ENCODE assay signal across 8 mouse cellular contexts in genomic region chr13:107891946-107892345, GRCm38 (mm10).
DNase-seq lines count a peak whose midpoint lies in the region; ATAC-seq lines count a peak whose summit lies in the region.

No protein-coding gene starts in this region.

- H3K9ac ChIP-seq in neural tube, embryonic 11.5 days (ENCODE audit: low read length): peak overlapping the region; percentile 83
- H3K9ac ChIP-seq in forebrain, embryonic 13.5 days: peak overlapping the region; percentile 89
- peak overlapping the region; percentile 79 for H3K9ac ChIP-seq in limb, embryonic 13.5 days
- peak overlapping the region; percentile 94 for H3K9ac ChIP-seq in stomach, embryonic 16.5 days (ENCODE audit: low read length)

- H3K4me2 ChIP-seq in neural tube, embryonic 11.5 days (ENCODE audit: low read depth): peak overlapping the region; percentile 85
- H3K4me2 ChIP-seq in forebrain, embryonic 13.5 days: peak overlapping the region; percentile 74
- H3K4me2 ChIP-seq in limb, embryonic 13.5 days (replicated peaks): peak overlapping the region; percentile 88
- H3K4me2 ChIP-seq in stomach, embryonic 16.5 days (ENCODE audit: low read depth, low read length): peak overlapping the region; percentile 78

- H3K36me3 ChIP-seq in neural tube, embryonic 11.5 days (ENCODE audit: control insufficient read depth, insufficient read depth, low read length): no peaks in the 10 kb centered on the region
- no peaks in the 10 kb centered on the region for H3K36me3 ChIP-seq in forebrain, embryonic 13.5 days (ENCODE audit: poor library complexity, severe bottlenecking)
- no peaks in the 10 kb centered on the region for H3K36me3 ChIP-seq in limb, embryonic 13.5 days
- H3K36me3 ChIP-seq in stomach, embryonic 16.5 days (ENCODE audit: control insufficient read depth, insufficient read depth, low read length): no peaks in the 10 kb centered on the region

- H3K9me3 ChIP-seq in neural tube, embryonic 11.5 days (ENCODE audit: control insufficient read depth, low read length): no peaks in the 10 kb centered on the region
- H3K9me3 ChIP-seq in forebrain, embryonic 13.5 days (replicated peaks): no peaks in the 10 kb centered on the region
- no peaks in the 10 kb centered on the region for H3K9me3 ChIP-seq in limb, embryonic 13.5 days
- H3K9me3 ChIP-seq in stomach, embryonic 16.5 days (replicated peaks; ENCODE audit: control insufficient read depth, low read length): no peaks in the 10 kb centered on the region

- H3K27ac ChIP-seq in neural tube, embryonic 11.5 days (ENCODE audit: low read depth, low read length): peak overlapping the region; percentile 99; the same call in 1 of the 2 replicates
- no peak overlapping the region for H3K27ac ChIP-seq in forebrain, embryonic 13.5 days
- no peak overlapping the region for H3K27ac ChIP-seq in limb, embryonic 13.5 days
- peak overlapping the region; percentile 99; the same call in 1 of the 2 replicates for H3K27ac ChIP-seq in stomach, embryonic 16.5 days (ENCODE audit: low read length)

- no peaks in the 10 kb centered on the region for H3K27me3 ChIP-seq in neural tube, embryonic 11.5 days (ENCODE audit: control insufficient read depth, insufficient read depth, low read length)
- peaks cover 9% of the 10 kb centered on the region for H3K27me3 ChIP-seq in forebrain, embryonic 13.5 days
- H3K27me3 ChIP-seq in limb, embryonic 13.5 days: peaks cover 16% of the 10 kb centered on the region
- H3K27me3 ChIP-seq in stomach, embryonic 16.5 days (ENCODE audit: control insufficient read depth, insufficient read depth, low read length): 0 out of 2 replicates have a peak, but pooled peaks cover 2% of the 10 kb centered on the region

- H3K4me1 ChIP-seq in neural tube, embryonic 11.5 days (ENCODE audit: control insufficient read depth, insufficient read depth, low read length): peaks cover 9% of the 10 kb centered on the region
- peaks cover 13% of the 10 kb centered on the region for H3K4me1 ChIP-seq in forebrain, embryonic 13.5 days
- peaks cover 24% of the 10 kb centered on the region for H3K4me1 ChIP-seq in limb, embryonic 13.5 days
- peaks cover 9% of the 10 kb centered on the region; the same call in 1 of the 2 replicates for H3K4me1 ChIP-seq in stomach, embryonic 16.5 days (ENCODE audit: control insufficient read depth, insufficient read depth, low read length)

- peak overlapping the region; percentile 79 for H3K4me3 ChIP-seq in neural tube, embryonic 11.5 days (ENCODE audit: low read depth, low read length)
- peak overlapping the region; percentile 95 for H3K4me3 ChIP-seq in forebrain, embryonic 13.5 days
- peak overlapping the region; percentile 80 for H3K4me3 ChIP-seq in limb, embryonic 13.5 days
- peak overlapping the region; percentile 84 for H3K4me3 ChIP-seq in stomach, embryonic 16.5 days (replicated peaks; ENCODE audit: low read length)

- intact Hi-C loops in left cerebral cortex, postnatal 36 days (cut with DNase I): loop anchor here (2.0 to 10.0 kb wide), 5 partner anchors 149 to 567 kb away; no protein-coding TSS in a partner anchor

- DNase-seq in neural tube, embryonic 11.5 days (ENCODE audit: low spot score): no peak
- no peak for DNase-seq in neural tube, embryonic 10.5 days (ENCODE audit: extremely low spot score, low spot score)
- DNase-seq in gastrocnemius, adult 18-20 months (ENCODE audit: low spot score): no peak
- DNase-seq in left cerebral cortex, postnatal 36 days (ENCODE audit: low spot score in 2 of 2): no peak
- no peak for DNase-seq in cerebellum, adult 8-10 months

- WGBS in neural tube, embryonic 11.5 days: 16% methylated on average over 11 of the region's 11 CpGs
- 11% methylated on average over 11 of the region's 11 CpGs for WGBS in forebrain, embryonic 13.5 days
- WGBS in limb, embryonic 13.5 days: 13% methylated on average over 11 of the region's 11 CpGs
- 10% methylated on average over 11 of the region's 11 CpGs for WGBS in stomach, embryonic 16.5 days

- no peak for ATAC-seq in neural tube, embryonic 11.5 days (ENCODE audit: insufficient read depth, low FRiP score, low TSS enrichment)
- no peak for ATAC-seq in forebrain, embryonic 13.5 days
- ATAC-seq in limb, embryonic 13.5 days (ENCODE audit: low FRiP score, low read depth): no peak
- ATAC-seq in stomach, embryonic 16.5 days (ENCODE audit: insufficient read depth, low FRiP score): no peak

Comparison
In these comparisons a context has a peak if more than half of its experiments do, and no peak if none do; other contexts are left out.
1. H3K27ac ChIP-seq: peak in neural tube, embryonic 11.5 days (single experiment) and stomach, embryonic 16.5 days (single experiment); none in forebrain, embryonic 13.5 days (single experiment) and limb, embryonic 13.5 days (single experiment).
2. Peak in every context shown above with its lines, with median percentiles within 50 percentile points of each other: H3K4me2 ChIP-seq, H3K4me3 ChIP-seq and H3K9ac ChIP-seq.